Mouse (Mus musculus) activated CD4-positive, CD25-positive, alpha-beta regulatory T cell, adult 4 months (primary cell): ENCODE measurements at regions not wholly inside any gene's neighbourhood (a gene's known extent, or its start where the extent isn't known, plus 50 kb on each side); places are given as distances from the start of the nearest gene placed in this dataset.

Experiments used
- ATAC-seq: one replicate; pipeline ENCODE4 v1.8.0; 2017

GRCm38 (mm10) chr2:30697851-30698250 is 103.0 kb downstream of the Cstad start:
- no peak for ATAC-seq

DNA sequence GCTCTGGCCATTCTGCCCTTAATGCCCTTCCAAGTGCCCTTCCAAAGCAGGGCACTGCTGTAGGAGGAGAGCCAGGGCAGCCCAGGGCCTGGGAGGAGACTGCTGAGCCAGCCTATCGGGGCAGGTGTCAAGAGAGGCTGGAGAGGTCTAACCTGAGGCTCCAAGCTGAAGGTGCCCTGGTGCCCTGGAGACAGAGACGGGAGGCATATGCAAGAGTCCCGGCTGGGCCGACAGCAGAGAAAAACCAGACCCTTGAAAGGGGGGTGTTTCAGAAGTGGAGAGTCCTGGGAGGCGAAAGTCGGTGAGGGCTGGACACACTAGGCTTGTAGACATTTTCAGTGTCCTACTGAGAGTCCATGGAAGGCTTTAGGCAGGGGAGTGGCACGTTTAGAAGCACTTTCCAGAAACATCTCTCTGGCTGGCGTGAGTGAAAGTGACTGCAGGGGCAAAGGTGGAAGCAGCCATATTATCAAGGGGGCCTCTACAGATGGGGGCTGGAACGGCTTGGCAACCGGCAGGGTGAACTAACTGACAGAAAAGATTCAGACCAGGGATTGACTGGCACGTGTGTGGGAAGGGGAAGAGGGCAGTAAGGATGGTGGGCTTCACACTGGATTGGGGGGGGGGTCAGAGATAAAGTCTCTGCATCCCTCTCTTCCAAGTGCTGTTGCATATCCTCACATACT is 101.1 kb downstream of the Cstad start:
- no peak for ATAC-seq

DNA sequence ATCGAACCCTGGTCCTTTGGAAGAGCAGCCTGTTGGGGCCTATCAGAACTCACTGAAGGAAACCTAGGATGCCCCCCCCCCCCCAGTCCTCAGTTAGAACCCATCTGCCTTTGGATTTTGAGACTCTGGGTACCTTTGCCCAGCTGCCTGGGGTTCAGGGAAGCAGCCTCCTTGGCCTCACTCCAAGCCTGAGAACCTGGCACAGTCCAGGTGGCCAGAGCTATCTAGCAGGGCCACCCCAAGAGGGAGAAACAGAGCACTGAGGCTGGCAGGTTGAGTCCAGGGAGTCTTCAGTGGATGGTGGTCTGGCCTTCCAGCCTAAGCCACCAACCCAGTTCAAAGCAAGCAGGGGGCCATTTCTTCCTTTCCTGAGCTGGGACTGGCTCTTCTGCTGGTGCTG is 100.2 kb downstream of the Cstad start:
- no peak for ATAC-seq

DNA sequence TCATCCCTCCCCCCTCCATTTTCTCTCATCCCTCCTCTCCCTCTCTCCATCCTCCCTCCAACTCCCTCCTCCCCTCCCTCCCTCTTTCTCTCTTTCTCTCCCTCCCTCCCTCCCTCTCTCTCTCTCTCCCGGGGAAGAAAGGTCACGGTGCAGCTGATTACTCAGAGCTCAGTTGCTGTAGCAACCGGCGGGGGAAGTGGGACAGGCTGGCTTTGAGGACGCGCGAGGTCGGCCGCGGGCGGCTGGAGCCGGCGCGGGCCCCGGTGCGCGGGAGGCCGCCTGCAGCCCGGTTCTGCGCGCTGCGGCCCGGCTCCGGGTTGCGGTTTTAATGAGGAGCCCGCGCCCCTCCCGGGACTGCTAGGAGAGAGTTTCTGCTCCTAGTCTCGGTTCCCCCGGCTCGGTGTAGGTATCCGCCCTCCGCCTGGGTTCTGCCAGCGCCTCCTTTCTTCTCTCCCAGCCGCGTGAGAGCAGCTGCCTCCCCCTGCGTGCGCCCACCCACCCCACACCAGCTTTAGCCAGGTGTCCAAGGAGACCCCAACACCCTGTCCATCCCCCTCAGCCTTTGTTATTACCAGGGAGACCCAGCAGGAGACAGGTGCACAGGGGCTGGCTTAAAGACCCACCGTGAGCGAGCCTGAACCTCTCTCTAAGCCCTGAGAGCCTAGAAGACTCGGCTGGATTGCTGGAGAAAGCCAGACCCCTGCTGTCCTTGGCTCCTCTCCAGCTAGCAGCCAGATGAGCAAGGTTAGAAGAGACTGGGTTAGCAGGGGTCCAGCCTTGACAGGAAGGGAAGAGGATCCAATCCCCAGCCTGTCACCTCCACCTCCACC is 98.6 kb downstream of the Cstad start:
- peak; percentile 72 for ATAC-seq

- ATAC-seq = peak; percentile 19
Measured at GRCm38 (mm10) chr2:30692561-30693205, 97.8 kb downstream of the Cstad start.

DNA sequence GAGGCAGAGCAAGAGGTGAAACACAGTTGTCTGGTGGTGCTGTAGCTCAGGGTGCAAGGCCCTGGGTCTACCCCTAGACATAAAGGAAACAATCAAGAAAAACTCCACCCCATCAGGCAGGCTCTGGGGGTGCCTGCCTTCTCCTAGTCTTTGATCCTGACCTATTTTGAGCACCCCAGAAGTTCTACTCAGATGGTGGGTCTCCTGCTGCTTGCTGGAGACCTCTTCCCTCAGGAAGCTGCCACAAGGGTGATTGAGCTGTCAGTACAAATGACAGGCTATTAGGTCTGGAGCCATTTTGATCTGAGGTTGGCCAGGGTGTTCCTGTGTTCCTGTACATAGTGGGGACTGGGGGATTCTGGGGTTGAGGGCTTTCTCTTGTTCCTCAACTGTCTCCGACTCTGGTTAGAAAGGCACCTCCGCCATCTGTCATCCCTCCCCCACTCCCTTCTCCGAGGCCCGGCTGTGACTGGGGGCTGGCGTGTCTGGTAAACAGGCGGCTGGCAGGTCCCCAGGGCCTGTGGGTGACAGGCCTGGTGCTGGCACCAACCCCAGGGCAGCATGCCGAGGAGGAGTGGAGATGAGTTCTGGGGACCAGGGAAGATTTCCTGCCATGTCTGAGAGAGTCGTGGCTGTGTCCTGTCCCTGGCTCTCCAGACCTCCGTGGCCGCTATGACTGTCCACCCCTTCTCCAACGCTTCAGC is 97.2 kb downstream of the Cstad start:
- no peak for ATAC-seq

GRCm38 (mm10) chr2:30690925-30691856 is 96.4 kb downstream of the Cstad start:
- no peak for ATAC-seq

GRCm38 (mm10) chr2:30690307-30690706 is 95.5 kb downstream of the Cstad start:
- ATAC-seq = peak; percentile 57

DNA sequence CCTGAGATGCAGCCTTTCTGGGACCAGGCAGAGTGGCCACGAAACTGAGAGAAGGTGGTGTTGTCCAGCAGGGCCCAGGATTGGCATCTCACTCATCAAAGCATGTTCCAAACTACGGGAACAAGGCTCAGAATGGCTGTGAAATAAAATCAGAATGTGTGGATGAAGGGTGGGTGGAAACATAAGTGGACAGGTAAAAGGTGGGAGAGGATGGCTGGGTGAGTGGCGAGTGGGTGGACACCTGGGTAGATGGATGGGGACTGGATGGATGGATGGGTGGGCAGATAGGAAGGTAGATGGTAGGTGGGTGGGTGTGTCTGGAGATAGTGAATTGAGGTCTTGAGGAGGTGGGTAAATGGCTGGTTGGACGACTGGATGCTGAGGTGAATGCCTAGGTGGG is 93.6 kb downstream of the Cstad start:
- ATAC-seq = no peak

- ATAC-seq = no peak
Measured at GRCm38 (mm10) chr2:30687121-30687551, 92.3 kb downstream of the Cstad start.

DNA sequence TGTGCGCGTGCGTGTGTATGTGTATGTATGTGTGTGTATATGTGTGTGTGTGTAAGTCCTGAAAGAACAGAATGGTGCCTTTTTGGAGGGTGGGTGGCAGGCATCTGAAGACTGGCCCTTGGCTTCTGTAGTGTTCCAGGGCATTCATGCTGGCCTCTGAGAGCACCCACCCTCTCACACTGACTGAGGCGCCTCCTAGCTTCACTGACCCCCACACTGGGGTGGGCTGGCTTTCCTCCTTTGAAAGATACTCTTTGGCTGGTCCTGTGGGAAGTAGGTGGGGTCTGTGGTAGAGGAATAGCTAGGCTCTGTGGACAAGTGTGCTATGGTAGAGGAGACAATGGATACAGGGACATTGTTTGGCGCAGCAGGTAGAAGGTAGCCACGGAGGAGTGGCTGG is 91.5 kb downstream of the Cstad start:
- ATAC-seq = no peak

DNA sequence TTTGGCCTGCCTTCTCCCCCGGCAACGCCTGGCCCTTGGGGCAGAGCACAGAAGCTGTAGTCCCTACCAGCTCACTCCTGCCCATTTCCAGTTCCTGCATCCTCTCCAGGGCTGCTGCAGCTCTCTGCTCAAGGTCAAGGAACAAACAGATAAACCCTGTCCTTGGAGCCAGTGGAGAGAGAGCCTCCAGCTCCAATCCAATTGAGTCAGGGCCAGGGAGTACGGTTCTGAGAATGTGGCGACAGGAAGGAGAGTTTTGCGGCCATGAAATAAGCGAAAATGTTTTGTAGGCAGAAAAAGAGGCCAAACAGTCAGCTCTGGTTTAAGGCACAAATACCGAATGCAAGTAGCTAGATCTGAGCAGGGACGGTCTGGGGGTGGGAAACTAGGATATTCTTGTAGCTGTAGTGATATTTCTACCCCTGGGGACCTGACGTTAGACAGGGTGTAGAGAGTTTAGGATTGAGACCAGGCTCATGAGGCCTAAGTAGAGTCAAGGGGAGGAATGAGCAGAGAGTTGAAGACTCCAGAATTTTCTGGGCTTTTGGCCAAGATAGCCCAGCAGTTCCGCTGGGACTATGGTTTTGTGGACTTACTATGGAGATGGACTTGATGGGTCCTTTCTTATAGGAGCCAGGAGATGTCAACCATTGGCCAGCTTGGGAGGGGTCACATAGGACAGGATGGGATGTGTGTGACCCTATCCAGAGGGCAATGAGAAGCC is 90.5 kb downstream of the Cstad start:
- no peak for ATAC-seq

DNA sequence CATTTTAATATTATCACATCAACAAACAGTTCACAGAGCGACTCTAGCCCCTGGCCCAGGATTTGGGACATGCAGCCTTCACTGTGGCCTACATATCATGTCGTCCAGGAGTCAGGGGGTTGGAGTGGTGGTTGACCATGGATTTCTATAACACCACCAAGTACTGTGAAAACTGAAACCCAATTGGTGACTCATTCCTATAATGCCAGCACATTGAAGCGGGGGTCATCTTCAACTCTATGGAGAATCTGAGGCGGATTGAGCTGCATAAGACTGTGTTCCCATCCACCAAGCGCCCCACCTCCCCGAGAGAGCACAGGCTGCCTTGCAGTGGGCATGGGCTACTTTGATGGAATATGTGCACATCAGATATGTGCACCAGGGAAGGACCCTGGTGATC is 89.6 kb downstream of the Cstad start:
- no peak for ATAC-seq

- ATAC-seq = no peak
Measured at GRCm38 (mm10) chr2:30682146-30682825, 87.4 kb downstream of the Cstad start.

DNA sequence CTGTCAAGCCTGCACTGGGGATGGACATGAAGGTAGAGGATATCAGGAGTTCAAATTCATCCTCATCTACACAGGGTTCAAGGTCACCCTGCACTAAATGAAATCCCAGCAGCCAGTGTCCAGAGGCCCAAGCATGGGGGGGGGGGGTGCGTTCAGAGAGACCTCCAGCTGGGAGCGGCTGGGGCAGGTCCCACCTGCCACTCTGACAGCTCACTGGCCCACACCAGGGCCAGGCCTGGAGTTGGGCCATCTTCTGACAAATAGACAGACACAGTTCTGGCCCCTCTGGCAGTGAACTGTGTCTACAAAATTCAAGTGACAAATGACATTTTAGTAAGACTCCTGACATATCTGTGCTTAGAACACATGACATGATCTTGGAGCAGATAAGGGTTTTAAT is 86.8 kb downstream of the Cstad start:
- ATAC-seq = no peak

- no peak for ATAC-seq
Measured at GRCm38 (mm10) chr2:30679041-30679440, 84.2 kb downstream of the Cstad start.

DNA sequence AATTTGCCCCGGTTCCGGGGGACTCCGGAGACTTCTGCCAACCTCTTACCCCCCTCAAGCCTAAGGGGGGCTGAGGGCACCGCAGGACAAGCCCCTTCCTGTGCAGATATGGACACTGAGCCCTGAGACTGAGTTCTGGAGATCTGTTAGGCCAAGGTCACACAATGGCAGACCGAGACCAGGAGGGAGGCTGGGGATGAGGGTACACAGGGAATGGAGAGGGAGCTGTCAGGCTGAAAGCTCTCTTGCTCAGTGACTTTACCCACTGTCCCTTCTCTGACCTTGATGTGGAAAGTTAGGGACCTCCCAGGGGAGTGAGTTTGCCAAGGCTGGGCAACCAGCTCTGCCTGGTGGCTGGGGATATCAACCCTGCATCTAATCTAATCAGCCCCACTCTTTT is 82.7 kb downstream of the Cstad start:
- ATAC-seq = no peak

GRCm38 (mm10) chr2:30676833-30677459 is 82.1 kb downstream of the Cstad start:
- no peak for ATAC-seq

GRCm38 (mm10) chr2:30676450-30676832 is 81.6 kb downstream of the Cstad start:
- ATAC-seq = no peak

- ATAC-seq = no peak
Measured at GRCm38 (mm10) chr2:30675839-30676238, 81.0 kb downstream of the Cstad start.
